Mouse (Mus musculus) right cerebral cortex, postnatal 14 days (tissue): ENCODE results near the gene Igf1r.

Experiments used
- DNase-seq: peaks from one replicate; pipeline ENCODE4 v3.0.0; 2022

The Igf1r gene

DNA sequence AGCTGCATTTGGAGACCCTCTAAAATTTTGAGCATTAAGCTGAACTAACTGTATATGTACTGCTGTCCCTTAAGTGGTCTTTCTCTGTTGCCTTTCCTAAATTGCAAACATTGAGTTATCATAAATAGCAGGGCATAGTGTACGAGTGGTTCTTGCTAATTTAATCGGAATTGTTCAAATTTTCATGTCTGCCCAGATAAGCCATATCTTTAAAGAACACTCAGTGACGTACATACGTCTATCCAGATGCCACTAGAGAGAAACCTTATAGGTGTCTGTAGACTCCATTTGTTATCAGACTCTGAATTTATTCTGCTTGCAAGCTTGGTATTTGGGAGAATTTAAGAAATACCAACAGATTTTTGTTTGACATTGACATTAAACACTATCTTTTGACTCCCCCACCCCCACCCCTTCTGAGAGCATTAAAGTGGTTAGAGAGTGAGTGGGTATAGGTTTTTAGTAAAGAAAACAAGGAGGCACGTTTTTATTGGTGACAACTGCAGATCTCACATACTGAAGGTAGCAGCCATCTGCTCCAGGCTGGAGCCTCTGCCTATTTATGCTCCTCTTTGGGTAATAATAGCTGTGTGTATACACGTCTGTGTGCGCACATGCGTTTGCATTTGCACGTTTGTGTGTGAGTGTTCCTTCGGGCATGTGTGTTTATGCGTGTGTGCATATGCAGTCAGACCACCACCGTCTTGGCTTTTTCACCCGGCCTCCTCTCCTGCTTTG lies 58.9 kb downstream of the Igf1r start:
- no peak for DNase-seq

DNA sequence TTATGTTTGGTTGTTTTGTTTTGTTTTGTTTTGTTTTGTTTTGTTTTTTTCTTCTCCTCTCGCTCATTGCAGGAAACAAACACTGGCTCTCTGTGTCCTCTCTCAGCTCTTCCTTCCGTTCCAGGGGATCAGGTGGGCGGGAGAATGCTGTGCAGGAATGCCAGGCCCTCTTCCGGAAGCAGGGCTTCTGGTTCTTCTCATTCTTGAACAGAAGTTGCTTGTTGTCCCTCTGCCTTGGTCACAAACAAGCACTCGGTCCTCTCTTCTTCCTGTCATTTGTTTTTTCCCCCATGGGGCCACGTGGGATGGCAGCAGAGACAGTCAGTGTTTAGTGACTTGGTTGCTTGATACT lies 59.5 kb downstream of the Igf1r start:
- DNase-seq, result no peak

DNA sequence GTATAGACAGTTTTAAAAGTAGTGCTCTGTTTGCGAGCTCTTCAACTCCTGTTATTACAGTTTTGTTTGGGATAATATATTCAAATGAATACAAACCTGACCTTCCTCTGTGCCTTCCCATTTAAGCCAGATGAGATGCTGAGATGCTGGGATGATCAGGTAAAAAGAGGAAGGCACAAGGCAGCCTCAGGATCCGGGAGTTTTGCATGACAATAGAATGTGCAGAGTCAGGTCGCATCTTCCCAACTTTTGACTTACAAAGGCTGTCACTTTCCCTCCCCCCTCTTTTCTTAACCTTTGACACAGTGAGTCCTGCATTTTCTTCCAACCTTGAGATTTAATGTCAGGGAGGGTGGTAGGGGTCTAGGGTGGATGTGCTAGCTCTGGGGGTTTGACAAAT lies 61.9 kb downstream of the Igf1r start:
- DNase-seq, result no peak

DNA sequence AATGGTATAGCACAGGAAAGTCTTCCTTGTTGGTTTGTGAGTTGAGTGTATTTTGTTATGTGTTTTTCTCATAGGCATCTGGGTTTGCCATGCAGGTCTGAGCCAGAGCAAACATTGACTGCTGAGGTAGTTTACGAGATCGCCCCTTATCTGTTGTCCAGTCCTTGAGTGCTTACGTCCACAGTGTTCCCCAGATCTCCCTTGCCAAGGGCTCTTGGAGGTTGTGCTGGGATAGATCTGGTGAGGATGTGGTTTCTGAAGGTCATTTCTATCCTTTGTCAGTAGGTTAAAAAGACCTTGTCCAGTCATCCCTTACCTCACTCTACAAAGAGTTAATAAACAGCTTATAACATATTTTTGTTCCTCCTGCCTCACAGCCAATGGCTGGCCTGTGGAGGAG lies 62.8 kb downstream of the Igf1r start:
- no peak for DNase-seq

DNA sequence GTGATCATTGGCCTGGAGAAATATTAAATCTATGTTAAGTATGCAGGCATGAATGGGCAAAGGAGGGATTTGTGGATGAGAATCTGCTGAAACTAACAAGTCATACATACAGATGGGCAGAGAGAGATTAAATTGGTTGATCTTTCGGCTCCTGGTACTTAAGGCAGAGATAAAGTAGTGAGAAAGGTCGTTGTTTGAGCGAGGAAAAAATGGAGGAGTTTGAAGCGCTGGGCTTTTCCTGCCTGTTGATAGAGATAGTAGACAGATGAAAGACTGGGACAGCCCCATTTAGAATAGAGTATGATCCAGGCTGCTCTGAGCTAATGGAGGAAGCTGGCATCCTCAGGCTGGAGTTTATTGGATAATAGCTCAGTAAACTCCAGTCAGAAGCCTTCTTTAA lies 65.4 kb downstream of the Igf1r start:
- DNase-seq, result no peak

DNA sequence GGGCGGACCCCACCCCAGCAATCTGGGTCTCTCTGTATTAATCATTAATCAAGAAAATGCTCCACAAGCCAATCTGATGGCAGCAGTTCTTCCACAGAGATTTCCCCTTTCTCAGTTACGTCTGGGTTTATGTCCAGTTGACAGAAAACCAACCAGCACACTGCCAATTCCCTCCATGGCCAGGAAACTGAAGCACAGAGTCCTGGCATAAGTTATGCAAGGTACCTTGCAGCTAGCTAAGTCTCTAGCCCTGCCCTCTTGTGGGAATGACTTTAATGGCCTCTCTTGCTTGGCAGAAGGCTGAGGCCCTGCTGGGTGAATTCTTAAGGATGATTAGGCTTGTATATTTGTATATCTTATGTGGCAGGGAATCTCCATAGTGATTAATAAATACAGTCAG lies 67.9 kb downstream of the Igf1r start:
- no peak for DNase-seq

DNA sequence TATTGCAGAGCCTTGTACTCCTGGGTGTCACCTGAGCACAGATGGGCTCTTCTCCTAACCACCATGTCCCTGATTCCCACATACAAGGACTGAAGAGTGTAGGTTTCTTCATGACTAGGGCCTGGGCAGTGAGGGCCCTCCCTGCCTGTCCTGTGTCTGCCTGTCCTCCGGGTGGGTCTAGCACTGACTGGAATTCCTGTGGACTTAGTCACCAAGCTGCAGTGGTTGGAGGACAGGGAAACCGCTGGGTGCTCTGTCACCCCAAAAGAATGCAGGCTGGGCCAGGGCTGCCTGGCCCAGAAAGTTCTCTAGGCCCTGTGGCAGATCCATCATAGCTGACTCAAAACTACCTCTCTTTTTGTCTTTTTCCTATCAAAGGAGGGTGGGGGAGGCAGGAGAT lies 69.1 kb downstream of the Igf1r start:
- DNase-seq, result no peak

DNA sequence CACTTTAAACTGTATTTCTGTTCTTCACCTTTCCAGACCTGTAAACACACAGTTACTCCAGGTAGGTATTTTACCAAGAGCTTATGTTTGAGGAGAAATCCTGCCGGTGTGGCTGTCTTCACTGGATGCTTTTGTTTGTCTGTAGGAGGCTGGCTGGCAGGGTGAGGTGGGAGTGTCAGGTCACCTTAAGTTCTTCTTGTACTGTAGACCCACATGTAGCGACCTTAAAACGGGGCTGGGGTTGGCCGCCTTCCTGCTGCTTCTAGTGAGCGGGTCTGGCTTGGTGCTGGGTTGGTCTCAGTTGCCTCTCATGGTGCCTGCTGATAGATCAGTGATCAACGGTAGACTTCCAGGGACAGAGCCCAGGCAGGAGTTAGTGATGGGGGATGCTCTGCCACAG lies 69.6 kb downstream of the Igf1r start:
- DNase-seq, result no peak

DNA sequence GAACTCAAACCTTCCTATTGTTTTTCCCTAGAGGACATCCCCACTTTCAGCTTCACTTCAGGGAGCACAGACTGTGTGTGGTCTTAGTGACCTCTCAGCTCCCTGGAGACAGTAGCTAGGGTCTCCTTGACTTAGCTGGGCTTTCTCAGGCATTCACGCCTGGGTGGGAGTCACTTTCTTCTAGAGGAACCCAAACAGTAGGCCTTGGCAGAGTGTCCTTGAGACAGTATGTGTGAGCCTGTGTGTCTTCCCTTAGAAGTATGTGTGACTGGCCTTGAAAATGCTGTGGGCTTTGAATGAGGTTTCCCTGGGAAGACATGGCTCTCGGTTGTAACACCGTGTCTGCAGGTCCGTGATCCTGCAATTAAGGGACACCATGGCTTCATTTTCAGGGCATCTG lies 71.3 kb downstream of the Igf1r start:
- no peak for DNase-seq

DNA sequence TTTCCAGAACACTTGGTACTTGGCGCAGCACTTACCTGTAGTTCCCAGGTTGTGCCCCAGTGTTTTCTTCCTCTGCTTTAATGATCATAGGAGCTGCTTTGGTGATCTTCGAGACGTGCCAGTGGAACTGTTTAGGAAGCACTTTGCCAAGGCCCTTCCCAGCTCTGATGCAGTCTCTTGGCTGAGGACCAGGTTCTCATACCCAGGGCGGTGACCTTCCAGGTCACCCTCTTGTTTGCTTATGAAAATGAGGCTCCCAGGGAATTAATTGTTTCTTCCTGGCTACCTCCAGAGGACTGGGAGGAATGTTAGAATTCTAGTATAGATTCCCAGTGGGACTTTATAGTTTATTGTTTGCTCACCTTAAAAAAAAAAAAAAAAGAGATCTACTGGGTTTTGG lies 72.0 kb downstream of the Igf1r start:
- DNase-seq, result no peak

DNA sequence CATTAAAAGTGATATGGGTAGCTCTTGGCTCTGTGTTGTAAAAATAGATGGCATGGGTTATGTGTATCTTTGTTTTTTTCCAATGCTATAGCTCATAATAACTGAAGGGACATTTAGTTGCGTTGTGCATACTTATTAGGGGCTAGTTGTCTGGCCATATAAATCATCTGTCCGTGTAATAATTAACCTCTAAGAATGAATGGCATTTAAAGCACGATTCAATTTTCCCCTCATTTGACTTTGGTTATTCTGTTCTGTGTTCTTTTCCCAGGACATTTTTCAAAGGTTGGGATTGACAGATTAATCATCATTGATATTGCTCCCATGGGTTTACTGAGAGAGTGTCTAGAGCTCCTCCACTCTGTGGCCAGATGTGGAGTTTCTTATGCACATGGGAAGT lies 72.8 kb downstream of the Igf1r start:
- no peak for DNase-seq

DNA sequence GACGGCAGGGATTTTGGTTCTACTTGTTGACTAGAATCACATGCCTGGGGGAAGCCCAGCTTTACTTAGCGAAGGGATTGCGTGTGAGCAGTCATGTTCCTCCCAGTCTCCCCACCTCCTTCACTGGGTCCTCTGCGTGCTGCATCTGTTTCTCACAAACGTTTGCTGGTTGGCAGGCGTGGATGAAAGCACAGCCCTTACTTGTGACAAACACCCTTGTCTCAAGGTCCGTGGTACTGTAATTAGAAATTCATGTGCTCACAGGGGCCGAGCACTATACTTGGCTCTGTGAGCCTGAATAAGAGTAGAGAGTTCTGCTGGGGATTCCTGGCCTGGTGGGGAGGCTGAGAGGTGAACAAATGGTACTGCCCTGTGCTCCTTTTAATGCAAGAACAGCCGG lies 73.4 kb downstream of the Igf1r start:
- no peak for DNase-seq

DNA sequence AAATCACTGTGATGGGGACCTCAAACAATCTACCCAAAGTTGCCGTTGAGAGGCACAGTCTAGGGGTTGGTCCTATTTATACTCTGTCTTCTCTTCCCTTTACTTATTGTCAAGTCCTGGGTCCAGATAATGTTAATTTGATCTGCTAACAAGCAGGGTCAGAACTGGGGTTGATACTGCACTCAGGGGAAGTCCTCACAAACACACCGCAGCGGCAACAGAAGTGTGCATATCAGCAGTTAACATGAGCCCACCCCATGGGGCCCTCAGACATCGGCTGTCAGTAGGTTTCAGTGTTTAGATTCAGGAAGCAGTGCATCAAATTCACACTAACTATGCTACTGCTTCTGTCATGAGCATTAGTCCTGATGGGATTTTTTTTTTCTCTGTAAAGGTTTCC lies 75.5 kb downstream of the Igf1r start:
- DNase-seq, result no peak

DNA sequence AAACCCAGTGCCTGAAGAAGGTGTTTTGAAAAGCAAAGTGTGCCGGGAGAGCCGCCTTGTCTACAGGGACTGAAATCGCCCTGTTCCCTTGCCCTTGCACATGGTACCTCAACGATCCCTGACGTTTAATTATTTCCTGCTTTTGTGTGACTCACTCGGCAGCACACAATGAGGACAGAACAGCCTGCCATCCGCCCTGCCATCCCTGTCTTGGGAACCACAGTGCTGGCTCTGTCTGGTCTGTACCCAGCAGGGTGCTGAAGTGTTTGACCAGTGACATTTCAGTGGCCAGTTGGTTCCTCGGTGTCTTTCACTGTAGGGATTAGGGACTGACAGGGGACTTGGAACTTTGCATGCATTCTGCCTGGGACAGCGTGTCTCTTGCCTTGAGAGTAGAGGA lies 78.2 kb downstream of the Igf1r start:
- no peak for DNase-seq

DNA sequence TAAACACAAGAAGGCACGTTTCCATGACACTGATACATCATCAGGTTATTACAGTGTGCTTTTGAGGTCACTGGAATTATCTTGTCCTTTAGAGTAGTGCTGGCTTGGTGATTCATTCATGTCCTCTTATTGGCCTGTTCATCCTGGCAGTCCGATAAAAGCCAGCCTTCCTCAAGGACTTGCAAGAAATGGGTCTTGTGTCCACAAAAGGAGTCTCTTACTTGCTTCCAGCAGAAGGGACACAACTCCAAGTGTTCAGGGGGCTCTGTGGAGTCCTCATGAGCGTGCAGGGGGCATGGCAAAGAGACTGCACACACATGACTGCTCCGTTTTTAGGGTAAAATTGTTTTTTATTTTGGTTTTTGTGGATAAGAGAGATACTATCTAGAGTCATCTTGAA lies 83.9 kb downstream of the Igf1r start:
- no peak for DNase-seq

DNA sequence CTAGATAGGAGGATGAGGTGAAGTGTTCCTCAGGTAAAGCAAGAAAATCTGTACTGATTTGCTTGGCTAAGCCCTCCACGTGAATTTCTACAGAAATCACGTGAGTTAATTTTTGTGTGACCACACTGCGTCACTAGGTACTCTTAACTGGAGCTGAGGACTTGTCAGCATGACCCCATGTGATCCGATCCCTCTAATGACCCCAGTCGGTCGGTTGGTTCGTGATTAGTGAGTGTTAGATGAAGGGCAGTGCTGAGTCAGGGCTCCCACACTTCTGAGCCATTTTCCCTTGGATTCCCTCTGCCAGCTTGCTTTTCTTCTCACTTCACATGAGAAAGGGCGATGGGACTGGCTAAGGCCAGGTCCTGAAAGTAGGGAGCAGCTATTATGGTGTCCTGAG lies 86.2 kb downstream of the Igf1r start:
- no peak for DNase-seq

DNA sequence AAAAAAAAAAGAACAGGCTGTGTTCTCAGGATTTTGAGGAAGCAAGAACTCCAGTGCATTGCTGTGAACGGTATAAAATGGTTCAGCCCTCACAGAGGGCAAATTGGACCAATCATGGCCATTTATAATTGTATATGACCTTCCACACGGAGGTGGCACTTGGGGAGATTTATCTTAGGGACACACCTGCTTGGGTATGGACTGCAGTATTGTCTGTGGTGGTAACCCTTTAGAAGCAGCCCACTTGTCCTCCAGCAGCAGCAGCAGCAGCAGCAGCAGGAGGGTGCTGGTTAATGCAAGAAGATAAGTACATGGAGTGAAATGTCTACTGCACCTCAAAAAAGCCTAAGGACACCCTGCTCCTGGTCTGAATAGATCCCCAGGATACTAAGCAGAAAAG lies 86.9 kb downstream of the Igf1r start:
- no peak for DNase-seq

DNA sequence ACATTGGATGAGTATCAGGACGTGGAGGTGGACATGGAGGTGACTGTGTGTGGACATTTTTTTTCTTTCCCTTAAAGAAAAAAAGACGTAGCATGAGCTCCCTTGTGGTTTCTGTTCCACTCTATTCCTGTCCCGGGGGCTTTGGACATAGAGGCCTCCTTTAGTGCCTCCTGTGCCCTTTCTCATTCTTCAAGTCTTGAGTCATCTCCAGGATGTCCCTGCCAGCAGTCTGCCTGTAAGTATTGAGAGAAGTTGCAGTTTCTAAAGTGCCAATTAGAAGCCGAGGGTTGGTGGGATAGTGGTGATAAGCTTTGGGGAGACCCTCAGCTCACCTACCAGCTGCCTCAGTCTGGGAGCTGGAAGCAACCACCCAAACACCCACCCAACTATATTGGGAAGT lies 92.0 kb downstream of the Igf1r start:
- DNase-seq, result no peak

DNA sequence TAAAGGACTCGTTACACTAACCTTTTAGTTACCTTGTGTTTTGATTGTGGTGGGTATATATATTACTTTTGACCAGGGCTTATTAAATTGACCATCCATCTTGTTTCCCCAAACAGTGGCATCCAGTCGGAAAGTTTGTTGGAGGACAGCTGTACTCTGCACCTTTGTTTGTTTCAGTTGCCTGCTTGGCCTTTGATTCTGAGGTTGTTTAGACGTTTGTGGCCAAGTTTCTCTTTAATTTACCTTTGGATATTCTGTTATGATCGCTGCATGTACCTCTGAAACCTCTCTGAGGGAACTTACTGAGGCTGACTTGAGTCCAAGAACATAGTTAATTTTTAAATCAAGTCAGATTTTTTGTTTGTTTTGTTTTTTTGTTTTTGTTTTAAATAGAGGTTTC lies 94.5 kb downstream of the Igf1r start:
- no peak for DNase-seq

DNA sequence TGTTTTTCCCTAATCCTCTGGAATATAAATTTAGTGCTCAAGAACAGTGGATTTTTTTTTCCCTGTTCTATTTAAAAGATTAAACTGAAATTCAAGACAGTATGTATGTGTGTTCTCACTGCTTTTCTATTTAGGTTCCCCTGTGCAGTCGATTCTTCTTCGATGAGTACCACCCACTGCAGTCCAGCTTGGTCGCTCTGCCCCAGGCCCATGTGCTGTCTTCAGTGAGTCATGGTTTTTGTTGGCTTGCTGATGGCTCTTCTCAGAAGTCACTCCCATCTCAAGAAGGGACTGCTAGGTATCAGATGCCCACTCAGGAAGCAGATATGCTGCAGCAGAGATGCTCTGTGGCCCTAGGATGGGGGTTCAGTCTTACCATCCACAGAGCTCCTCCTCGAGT lies 95.9 kb downstream of the Igf1r start:
- DNase-seq, result no peak

DNA sequence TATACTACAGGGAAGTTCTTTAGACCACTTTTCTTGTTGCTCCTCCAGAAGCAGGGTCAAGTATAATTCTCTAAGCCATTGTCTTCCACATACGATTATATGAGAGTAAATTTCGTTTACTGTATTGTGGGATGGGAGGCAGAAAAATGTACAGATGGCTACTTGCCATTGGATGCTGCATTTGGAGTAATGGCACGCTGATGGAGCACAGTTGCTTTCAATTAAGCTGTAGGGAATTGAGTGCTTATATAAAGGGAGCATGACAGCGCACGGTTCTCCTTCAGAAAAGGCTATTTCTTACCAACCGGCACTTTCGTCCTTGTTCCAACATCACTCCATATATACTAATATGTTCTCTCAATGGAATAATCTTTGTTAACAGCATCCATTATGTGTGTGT lies 96.4 kb downstream of the Igf1r start:
- DNase-seq, result no peak

DNA sequence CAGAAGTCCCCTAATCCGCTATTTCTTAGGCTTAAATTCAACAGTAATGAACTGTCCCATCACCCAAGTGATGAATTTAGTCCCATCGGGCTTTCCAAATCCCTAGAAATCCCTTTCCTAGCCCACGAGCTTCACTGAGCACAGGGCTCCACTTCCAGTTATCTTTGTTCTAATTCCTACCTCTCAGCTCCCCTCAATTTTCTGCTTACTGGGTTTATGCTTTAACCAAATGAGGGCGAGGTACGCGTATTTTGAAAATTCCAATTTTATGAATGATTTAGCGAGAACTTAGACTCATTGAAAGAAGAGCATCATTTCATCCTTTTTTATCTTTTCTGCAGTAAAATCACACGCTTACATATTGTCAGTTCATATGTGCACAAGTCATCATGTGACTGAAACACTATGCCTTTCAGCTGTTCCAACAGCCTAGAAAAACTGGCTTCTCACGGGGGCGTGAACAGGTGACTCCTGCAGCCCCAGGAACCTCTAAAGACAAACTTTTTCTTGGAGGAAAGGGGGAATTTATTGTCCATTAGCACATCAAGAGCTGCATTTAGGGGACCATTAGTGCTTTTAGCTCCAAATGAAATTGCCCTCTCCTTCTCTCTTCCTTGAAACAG lies 100.5 kb downstream of the Igf1r start:
- DNase-seq, result no peak

DNA sequence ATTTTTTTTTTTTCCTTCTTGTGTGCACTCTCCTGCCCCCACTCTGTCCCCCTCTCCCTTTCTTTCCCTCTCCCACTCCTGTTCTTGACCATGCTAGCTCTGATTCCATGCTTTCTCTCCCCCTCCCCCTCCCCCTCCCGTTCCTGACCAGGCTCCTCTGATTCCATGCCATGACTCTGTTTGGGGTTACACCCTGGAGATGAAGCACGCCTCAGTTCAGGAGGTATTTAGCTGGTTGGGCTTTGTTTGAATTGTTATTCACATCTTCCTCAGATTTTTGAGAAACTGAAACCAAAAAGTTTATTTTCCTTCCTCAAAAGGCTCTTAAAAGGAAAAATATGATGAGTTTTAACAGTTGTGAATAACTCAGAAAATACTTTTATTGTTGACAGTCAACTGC lies 101.9 kb downstream of the Igf1r start:
- DNase-seq, result no peak

DNA sequence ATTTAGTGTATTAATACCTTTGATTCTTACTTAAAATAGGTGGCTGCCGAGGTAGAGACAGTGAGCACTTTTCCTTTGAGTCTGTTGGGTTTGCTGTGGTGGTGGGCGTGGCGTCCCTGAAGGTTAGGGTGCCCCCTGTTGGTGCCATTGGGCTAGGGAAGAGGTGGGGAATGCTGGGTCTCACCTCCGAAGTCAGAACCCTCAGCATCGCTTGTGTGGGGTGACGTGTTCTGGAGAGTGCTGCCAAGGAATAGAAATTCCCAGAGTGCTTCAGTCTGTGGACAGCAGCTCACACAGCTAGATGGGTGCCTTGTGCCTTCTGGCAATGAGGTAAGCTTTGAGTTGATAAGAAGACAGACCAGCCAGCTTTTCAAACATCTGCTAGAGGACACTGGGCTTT lies 102.3 kb downstream of the Igf1r start:
- DNase-seq, result no peak

DNA sequence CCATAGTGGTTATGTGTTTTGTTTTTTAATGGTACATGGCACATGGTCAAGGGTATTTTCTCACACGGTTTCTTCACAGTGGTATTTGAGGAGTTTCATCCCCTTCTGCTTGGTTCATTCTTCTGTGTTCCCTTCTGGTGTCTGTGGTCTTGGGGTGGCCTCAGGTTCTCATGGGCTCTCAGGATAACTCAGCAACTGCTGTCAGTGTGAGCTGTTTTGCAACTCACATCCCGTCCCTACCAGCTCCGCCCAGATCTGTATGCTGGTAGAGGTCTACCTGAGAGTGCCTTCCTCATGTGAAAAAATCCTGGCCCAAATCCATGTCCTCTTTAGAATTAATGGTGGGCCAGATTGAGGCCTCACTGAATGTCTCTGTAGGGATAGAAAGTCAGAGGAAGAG lies 104.4 kb downstream of the Igf1r start:
- no peak for DNase-seq
